Mouse (Mus musculus) spleen, postnatal 0 days (tissue): ENCODE results near the gene Col1a2. TPM values are rescaled to one million over a fixed set of nuclear protein-coding genes. Genes with fewer than 3 reads are reported as not detected.

Experiments
- polyA plus RNA-seq: library from polyadenylated mRNA; unstranded; fragments of >200 nt; fragmentation: Nextera tagmentation; extraction: Ambion mirVana; gene quantifications from 2 replicates; pipeline ENCODE4 v1.2.1, GENCODE M21; 2015

The Col1a2 gene
- 179 and 239 TPM in 2 replicates for polyA plus RNA-seq

DNA sequence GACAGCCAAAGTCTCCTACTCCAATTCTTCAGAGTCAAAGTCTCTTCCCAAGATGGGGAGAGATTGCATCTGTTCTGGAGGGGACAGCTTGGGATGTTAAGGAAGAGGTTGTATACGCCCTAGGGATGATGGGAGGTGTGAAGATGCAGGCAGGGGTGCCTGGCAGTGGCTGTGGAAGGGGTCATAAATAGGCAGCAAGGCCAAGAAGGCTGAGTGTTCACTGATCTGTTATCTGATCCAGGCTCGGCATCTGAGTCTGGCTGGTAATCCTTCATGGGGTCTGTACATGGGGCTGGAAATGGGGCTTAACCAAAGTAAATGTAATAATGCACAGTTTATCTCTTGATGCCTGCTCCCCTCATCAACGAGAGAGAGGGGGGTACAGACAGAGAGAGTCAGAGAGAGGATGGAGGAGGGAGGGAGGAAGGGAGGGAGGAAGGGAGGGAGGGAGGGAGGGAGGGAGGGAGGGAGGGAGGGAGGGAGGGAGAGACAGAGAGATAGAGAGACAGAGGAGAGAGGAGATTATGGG, at the start of gene Col1a2:
Gene Col1a2 (plus strand): TSS at position 212 of the 529 bp plus-strand sequence.

Other genes starting within 250 kb of the Col1a2 start
- gene Casd1, start 96.0 kb downstream of the Col1a2 start, polyA plus RNA-seq = 8.6 and 10.8 TPM in 2 replicates
- gene Sgce, start 242.4 kb downstream of the Col1a2 start, polyA plus RNA-seq = 20.1 and 27.3 TPM in 2 replicates
- gene Peg10, start 242.5 kb downstream of the Col1a2 start, polyA plus RNA-seq = 0.73 and 1.2 TPM in 2 replicates